33 mouse cellular contexts compared by ENCODE assay signal in genomic region chr7:98389656-98390055, GRCm38 (mm10). TPM values are rescaled to one million over a fixed set of nuclear protein-coding genes. Genes with fewer than 3 reads are reported as not detected.
DNase-seq lines count a peak whose midpoint lies in the region; ATAC-seq and TF ChIP-seq lines count a peak whose summit lies in the region.
"Had no signal": no experiment of that assay in that cellular context is flagged by ENCODE, and none has a peak within 500 bp of the region (broad histone marks: within the 10 kb centered on the region; RNA-seq: fewer than 3 reads in every experiment).

No protein-coding gene starts in this region.

- no peak for TF ChIP-seq CTCF in embryonic fibroblast, embryonic 13.5 days (IDR thresholded peaks at IDR 0.05; ENCODE audit: borderline replicate concordance, insufficient read depth, low read length)

- H3K9ac ChIP-seq in hindbrain, embryonic 16.5 days (ENCODE audit: low read depth, low read length) = no peak overlapping the region
- H3K9ac ChIP-seq in kidney, embryonic 14.5 days (ENCODE audit: low read depth, low read length) = no peak overlapping the region
- H3K9ac ChIP-seq: embryonic facial prominence, embryonic 15.5 days; forebrain, postnatal 0 days; heart, embryonic 15.5 days; hindbrain, embryonic 15.5 days; lung, embryonic 15.5 days; midbrain, embryonic 15.5 days had no signal

- DNase-seq in hindbrain, embryonic 10.5 days (ENCODE audit: low spot score) = no peak
- DNase-seq in kidney, adult 9 months = peak; percentile 73
- peak; percentile 26 for DNase-seq in kidney, postnatal 14 days
- DNase-seq in right cerebral cortex, adult 2 months (ENCODE audit: low spot score in 2 of 2) = no peak
- DNase-seq: adrenal gland, adult 2 months; B cell, adult 2 months; cerebellum, adult 18-20 months; gastrocnemius, postnatal 10 days; right cerebral cortex, adult 18-20 months; right cerebral cortex, postnatal 4 days; thymus, postnatal 4 days had no signal

- H3K4me1 ChIP-seq in hindbrain, embryonic 16.5 days (ENCODE audit: control insufficient read depth, insufficient read depth, low read depth, low read length) = peaks cover 7% of the 10 kb centered on the region
- H3K4me1 ChIP-seq in hindbrain, embryonic 10.5 days (replicated peaks) = no peaks in the 10 kb centered on the region
- H3K4me1 ChIP-seq in kidney, embryonic 14.5 days (ENCODE audit: control insufficient read depth, insufficient read depth, low read length) = no peaks in the 10 kb centered on the region
- peaks cover 25% of the 10 kb centered on the region for H3K4me1 ChIP-seq in embryonic fibroblast, embryonic 13.5 days (ENCODE audit: control insufficient read depth, insufficient read depth, low read length)
- H3K4me1 ChIP-seq: midbrain, embryonic 10.5 days had no signal

- H3K9me3 ChIP-seq in hindbrain, embryonic 16.5 days (ENCODE audit: control insufficient read depth, low read length) = peaks cover 3% of the 10 kb centered on the region; the same call in 1 of the 2 replicates
- no peaks in the 10 kb centered on the region for H3K9me3 ChIP-seq in hindbrain, embryonic 10.5 days
- no peaks in the 10 kb centered on the region for H3K9me3 ChIP-seq in kidney, embryonic 14.5 days (ENCODE audit: control insufficient read depth, low read length)
- H3K9me3 ChIP-seq: embryonic facial prominence, embryonic 10.5 days; embryonic facial prominence, embryonic 15.5 days; heart, embryonic 15.5 days; hindbrain, embryonic 15.5 days; lung, embryonic 15.5 days; midbrain, embryonic 15.5 days had no signal

- ATAC-seq in hindbrain, embryonic 16.5 days = no peak
- ATAC-seq in kidney, embryonic 14.5 days (ENCODE audit: low FRiP score, low TSS enrichment) = no peak
- ATAC-seq: activated CD4-positive, CD25-positive, alpha-beta regulatory T cell, adult 4 months; intestine, embryonic 16.5 days had no signal

- 89% methylated on average over 9 of the region's 9 CpGs for WGBS in hindbrain, embryonic 16.5 days
- WGBS in hindbrain, embryonic 10.5 days = 90% methylated on average over 9 of the region's 9 CpGs
- WGBS in kidney, embryonic 14.5 days = 86% methylated on average over 9 of the region's 9 CpGs

- H3K36me3 ChIP-seq in hindbrain, embryonic 16.5 days (ENCODE audit: control insufficient read depth, insufficient read depth, low read length) = no peaks in the 10 kb centered on the region
- no peaks in the 10 kb centered on the region for H3K36me3 ChIP-seq in hindbrain, embryonic 10.5 days
- no peaks in the 10 kb centered on the region for H3K36me3 ChIP-seq in kidney, embryonic 14.5 days (ENCODE audit: control insufficient read depth, insufficient read depth, low read length)
- H3K36me3 ChIP-seq: embryonic facial prominence, embryonic 10.5 days; embryonic facial prominence, embryonic 15.5 days; heart, embryonic 15.5 days; hindbrain, embryonic 15.5 days; lung, embryonic 15.5 days; midbrain, embryonic 10.5 days; midbrain, embryonic 15.5 days had no signal

- H3K27me3 ChIP-seq in hindbrain, embryonic 16.5 days (replicated peaks; ENCODE audit: control insufficient read depth, insufficient read depth, low read length) = no peaks in the 10 kb centered on the region
- H3K27me3 ChIP-seq in hindbrain, embryonic 10.5 days (ENCODE audit: insufficient read depth, poor library complexity, severe bottlenecking) = no peaks in the 10 kb centered on the region
- no peaks in the 10 kb centered on the region for H3K27me3 ChIP-seq in kidney, embryonic 14.5 days (ENCODE audit: control insufficient read depth, insufficient read depth, low read length)
- H3K27me3 ChIP-seq: CH12.LX; embryonic facial prominence, embryonic 15.5 days; heart, embryonic 15.5 days; hindbrain, embryonic 15.5 days; lung, embryonic 15.5 days; midbrain, embryonic 15.5 days had no signal

- H3K27ac ChIP-seq in hindbrain, embryonic 16.5 days (ENCODE audit: low read depth, low read length) = 0 out of 2 replicates have a peak overlapping the region, but pooled peaks have one; percentile 18
- H3K27ac ChIP-seq in hindbrain, embryonic 10.5 days = no peak overlapping the region
- H3K27ac ChIP-seq in kidney, embryonic 14.5 days (ENCODE audit: low read depth, low read length) = no peak overlapping the region
- peak overlapping the region; percentile 96; the same call in 1 of the 2 replicates for H3K27ac ChIP-seq in embryonic fibroblast, embryonic 13.5 days (ENCODE audit: insufficient read depth, low read length)
- H3K27ac ChIP-seq: embryonic facial prominence, embryonic 10.5 days; embryonic facial prominence, embryonic 15.5 days; heart, embryonic 15.5 days; lung, embryonic 15.5 days; midbrain, embryonic 10.5 days; midbrain, embryonic 15.5 days; stomach, postnatal 0 days had no signal

- H3K4me3 ChIP-seq in hindbrain, embryonic 16.5 days (ENCODE audit: low read length) = no peak overlapping the region
- H3K4me3 ChIP-seq in hindbrain, embryonic 10.5 days = no peak overlapping the region
- H3K4me3 ChIP-seq in kidney, embryonic 14.5 days (ENCODE audit: low read length) = no peak overlapping the region
- no peak overlapping the region for H3K4me3 ChIP-seq in embryonic fibroblast, embryonic 13.5 days (ENCODE audit: insufficient read depth, low read length)
- H3K4me3 ChIP-seq: embryonic facial prominence, embryonic 10.5 days; embryonic facial prominence, embryonic 15.5 days; heart, embryonic 15.5 days; hindbrain, embryonic 15.5 days; lung, embryonic 15.5 days; midbrain, embryonic 10.5 days; midbrain, embryonic 15.5 days had no signal

- no peak overlapping the region for H3K4me2 ChIP-seq in hindbrain, embryonic 16.5 days (ENCODE audit: low read length)
- H3K4me2 ChIP-seq in kidney, embryonic 14.5 days (replicated peaks; ENCODE audit: low read depth, low read length) = no peak overlapping the region
- H3K4me2 ChIP-seq: embryonic facial prominence, embryonic 15.5 days; heart, embryonic 15.5 days; hindbrain, embryonic 15.5 days; liver, embryonic 11.5 days; lung, embryonic 15.5 days; midbrain, embryonic 15.5 days had no signal

- no peak for TF ChIP-seq POLR2A in embryonic fibroblast, embryonic 13.5 days (IDR thresholded peaks at IDR 0.05; ENCODE audit: low read depth, low read length)

RNA-seq across cellular contexts. Expression of gene Tsku, which starts 28.5 kb away (rescaled TPM):
- polyA plus RNA-seq in hindbrain, embryonic 16.5 days (2015; fragmentation: Nextera tagmentation; extraction: Ambion mirVana) = 6.5 and 9.8 TPM in 2 replicates
- 8.1 and 10.2 TPM in 2 replicates for polyA plus RNA-seq in hindbrain, embryonic 10.5 days (2016; fragmentation: Nextera tagmentation; extraction: Ambion mirVana)
- 12.6 and 12.7 TPM in 2 replicates for polyA plus RNA-seq in kidney, embryonic 14.5 days (2014; fragmentation: Nextera tagmentation; extraction: Ambion mirVana)
- polyA plus RNA-seq in embryonic fibroblast, embryonic 13.5 days (2011; ENCODE audit: insufficient read length, low read depth, missing spikeins) = 63.1 and 77.5 TPM in 2 replicates
- polyA plus RNA-seq: activated CD4-positive, CD25-positive, alpha-beta regulatory T cell, adult 4 months had no signal

RNA-seq across cellular contexts. Expression of gene Gucy2d, which starts 50.6 kb away (rescaled TPM):
- polyA plus RNA-seq in hindbrain, embryonic 16.5 days (2015; fragmentation: Nextera tagmentation; extraction: Ambion mirVana) = 0.28 and 0.40 TPM in 2 replicates
- not detected in 2 replicates for polyA plus RNA-seq in hindbrain, embryonic 10.5 days (2016; fragmentation: Nextera tagmentation; extraction: Ambion mirVana)
- polyA plus RNA-seq in kidney, embryonic 14.5 days (2014; fragmentation: Nextera tagmentation; extraction: Ambion mirVana) = not detected in 2 replicates
- polyA plus RNA-seq in embryonic fibroblast, embryonic 13.5 days (2011; ENCODE audit: insufficient read length, low read depth, missing spikeins) = not detected in 2 replicates
- polyA plus RNA-seq: activated CD4-positive, CD25-positive, alpha-beta regulatory T cell, adult 4 months; adrenal gland, adult 2 months; cortical plate, adult 2 months; embryonic facial prominence, embryonic 10.5 days; embryonic facial prominence, embryonic 15.5 days; forebrain, postnatal 0 days; heart, embryonic 15.5 days; limb, embryonic 11.5 days; liver, embryonic 11.5 days; liver, embryonic 16.5 days; lung, embryonic 15.5 days; midbrain, embryonic 10.5 days; midbrain, embryonic 15.5 days; neural tube, embryonic 11.5 days; spleen, adult 2 months; thymus, postnatal 0 days had no signal

Comparison
In these comparisons a context has a peak if more than half of its experiments do, and no peak if none do; other contexts are left out.
1. H3K27ac ChIP-seq: peak in hindbrain, embryonic 16.5 days (single experiment) and embryonic fibroblast, embryonic 13.5 days (single experiment); none in hindbrain, embryonic 10.5 days (single experiment) and kidney, embryonic 14.5 days (single experiment).
2. DNase-seq: peak in kidney, adult 9 months (single experiment) and kidney, postnatal 14 days (single experiment); none in hindbrain, embryonic 10.5 days (single experiment) and right cerebral cortex, adult 2 months (0 of 2).